Mouse (Mus musculus): ENCODE data around the gene Pmis2. TPM values are rescaled to one million over a fixed set of nuclear protein-coding genes. Genes with fewer than 3 reads are reported as not detected.

Gene Pmis2
- polyA plus RNA-seq, 1 experiment = not detected

GRCm38 (mm10) chr7:30626647-30627046 lies 44.8 kb downstream of the Pmis2 start:
- Histone ChIP-seq H3K4me1 (ENCODE audit: control insufficient read depth, insufficient read depth, low read length) (peaks cover 3% of the 10 kb centered on the region; the same call in 1 of the 2 replicates), H3K4me3 (replicated peaks; ENCODE audit: insufficient read depth, low read depth, low read length) (no peak overlapping the region), H3K27ac (ENCODE audit: insufficient read depth, low read length) (no peak overlapping the region), H3K27me3 (ENCODE audit: control insufficient read depth, insufficient read depth, low read length) (no peaks in the 10 kb centered on the region)
- no peak for DNase-seq
- no peak for TF ChIP-seq POLR2A (IDR thresholded peaks at IDR 0.05; ENCODE audit: borderline replicate concordance, insufficient read depth, low read length)
- no peak for TF ChIP-seq CTCF (IDR thresholded peaks at IDR 0.05; ENCODE audit: borderline replicate concordance, insufficient read depth, low read depth, low read length)
- 89% methylated on average over 5 of the region's 5 CpGs for WGBS

DNA sequence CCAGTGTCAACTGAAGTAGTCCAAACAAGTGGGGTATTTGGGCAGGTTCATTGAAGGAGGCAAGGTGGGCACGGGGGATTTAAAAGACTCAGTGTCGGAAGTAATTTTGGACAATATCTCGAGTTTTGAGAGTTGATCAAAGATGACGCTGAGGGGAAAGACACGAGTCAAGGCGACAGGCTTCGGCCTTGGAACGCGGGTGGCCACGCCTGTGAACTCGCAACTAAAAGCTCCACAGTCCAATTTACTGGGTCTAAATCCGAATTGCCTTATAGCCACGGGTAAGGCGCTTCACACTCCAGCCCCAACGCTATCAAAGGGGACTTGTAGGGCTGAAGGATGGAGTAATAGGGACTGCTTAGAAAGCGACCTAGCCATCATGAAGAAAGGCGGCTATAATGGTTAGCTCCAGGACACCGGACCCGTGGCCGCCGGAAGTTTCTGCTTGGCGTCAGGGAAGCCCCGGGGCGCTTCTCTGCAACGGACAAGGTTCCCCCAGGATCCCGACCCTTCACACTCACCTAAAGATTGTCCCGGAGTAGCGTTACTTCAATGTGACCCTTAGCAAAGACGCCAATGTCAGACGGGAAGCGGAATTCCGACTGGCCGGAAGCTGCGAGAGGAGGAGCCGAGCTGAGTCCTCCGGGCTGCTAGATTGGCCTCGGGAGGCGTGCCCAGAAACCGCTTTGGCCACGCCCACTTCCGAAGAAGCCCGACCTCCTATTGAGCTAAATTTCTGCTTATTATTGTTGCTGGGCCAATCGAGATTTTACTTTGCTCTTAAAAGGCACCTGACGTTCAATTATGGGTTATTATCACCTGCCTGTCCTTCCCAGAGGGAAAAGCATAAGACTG lies 45.6 kb downstream of the Pmis2 start, which contains the start of gene Cox6b1:
Gene Cox6b1, minus strand, starts transcription at position 622 of the 855 bp plus-strand sequence.
- no peaks in the 10 kb centered on the region for H3K27me3 ChIP-seq (ENCODE audit: control insufficient read depth, insufficient read depth, low read length)
- TF ChIP-seq POLR2A (IDR thresholded peaks at IDR 0.05; ENCODE audit: borderline replicate concordance, insufficient read depth, low read length) (peak; percentile 68; the same call in 1 of the 2 replicates), CTCF (IDR thresholded peaks at IDR 0.05; ENCODE audit: borderline replicate concordance, insufficient read depth, low read depth, low read length) (no peak)
- peak; percentile 85 to 88 for DNase-seq
- WGBS = 1% methylated on average over 44 of the region's 44 CpGs
- peaks cover 3% of the 10 kb centered on the region; the same call in 1 of the 2 replicates for H3K4me1 ChIP-seq (ENCODE audit: control insufficient read depth, insufficient read depth, low read length)
- H3K4me3 ChIP-seq (replicated peaks; ENCODE audit: insufficient read depth, low read depth, low read length) = peak within 1 kb of the TSS; percentile 98
- peak within 1 kb of the TSS; percentile 65 for H3K27ac ChIP-seq (ENCODE audit: insufficient read depth, low read length)

Other genes with a start within 250 kb of the Pmis2 start
- 5.1 and 5.4 TPM in 2 replicates for gene Nfkbid, start 249.9 kb downstream of the Pmis2 start, polyA plus RNA-seq (2012; rRNA removed)
- gene Aplp1, start 226.1 kb downstream of the Pmis2 start, polyA plus RNA-seq (2012; rRNA removed) = 782 and 892 TPM in 2 replicates
- 2.7 TPM in 2 replicates for gene Kirrel2, start 213.9 kb downstream of the Pmis2 start, polyA plus RNA-seq (2012; rRNA removed)
- gene Nphs1, start 213.3 kb downstream of the Pmis2 start, polyA plus RNA-seq (2012; rRNA removed) = 0.43 and 0.56 TPM in 2 replicates
- not detected in 2 replicates for gene Prodh2, start 178.0 kb downstream of the Pmis2 start, polyA plus RNA-seq (2012; rRNA removed)
- 38.5 and 39.8 TPM in 2 replicates for gene Arhgap33, start 136.5 kb downstream of the Pmis2 start, polyA plus RNA-seq (2012; rRNA removed)
- 23.8 and 24.3 TPM in 2 replicates for gene Hspb6, start 119.4 kb downstream of the Pmis2 start, polyA plus RNA-seq (2012; rRNA removed)
- 5.6 and 7.4 TPM in 2 replicates for gene Proser3, start 119.3 kb downstream of the Pmis2 start, polyA plus RNA-seq (2012; rRNA removed)
- gene Lin37, start 111.8 kb downstream of the Pmis2 start, polyA plus RNA-seq (2012; rRNA removed) = 60.2 and 62.5 TPM in 2 replicates
- 109 and 117 TPM in 2 replicates for gene U2af1l4, start 108.3 kb downstream of the Pmis2 start, polyA plus RNA-seq (2012; rRNA removed)
- gene Gm49396, start 108.3 kb downstream of the Pmis2 start, polyA plus RNA-seq (2012; rRNA removed) = 11.9 and 12.3 TPM in 2 replicates
- 147 and 155 TPM in 2 replicates for gene Psenen, start 108.0 kb downstream of the Pmis2 start, polyA plus RNA-seq (2012; rRNA removed)
- 8.3 and 10.1 TPM in 2 replicates for gene Igflr1, start 106.2 kb downstream of the Pmis2 start, polyA plus RNA-seq (2012; rRNA removed)
- gene Kmt2b, start 82.9 kb downstream of the Pmis2 start, polyA plus RNA-seq (2012; rRNA removed) = 57.7 and 60.0 TPM in 2 replicates
- gene Zbtb32, start 72.7 kb downstream of the Pmis2 start, polyA plus RNA-seq (2012; rRNA removed) = not detected in 2 replicates
- gene Upk1a, start 58.8 kb downstream of the Pmis2 start, polyA plus RNA-seq (2012; rRNA removed) = 2.0 and 2.2 TPM in 2 replicates
- 1,224 and 1,255 TPM in 2 replicates for gene Cox6b1, start 45.5 kb downstream of the Pmis2 start, polyA plus RNA-seq (2012; rRNA removed)
- gene Etv2, start 35.8 kb downstream of the Pmis2 start, polyA plus RNA-seq (2012; rRNA removed) = not detected in 2 replicates
- 66.6 and 69.5 TPM in 2 replicates for gene Rbm42, start 21.3 kb downstream of the Pmis2 start, polyA plus RNA-seq (2012; rRNA removed)
- gene Haus5, start 6.6 kb downstream of the Pmis2 start, polyA plus RNA-seq (2012; rRNA removed) = 16.4 and 17.1 TPM in 2 replicates
- not detected in 2 replicates for gene 2200002J24Rik, start 27.3 kb upstream of the Pmis2 start, polyA plus RNA-seq (2012; rRNA removed)
- 0.33 and 0.39 TPM in 2 replicates for gene Atp4a, start 40.6 kb upstream of the Pmis2 start, polyA plus RNA-seq (2012; rRNA removed)
- 247 TPM in 2 replicates for gene Tmem147, start 57.9 kb upstream of the Pmis2 start, polyA plus RNA-seq (2012; rRNA removed)
- not detected in 2 replicates for gene Gapdhs, start 72.1 kb upstream of the Pmis2 start, polyA plus RNA-seq (2012; rRNA removed)
- 6.3 and 6.9 TPM in 2 replicates for gene Sbsn, start 79.9 kb upstream of the Pmis2 start, polyA plus RNA-seq (2012; rRNA removed)
- 1.4 and 1.8 TPM in 2 replicates for gene Dmkn, start 92.2 kb upstream of the Pmis2 start, polyA plus RNA-seq (2012; rRNA removed)
- not detected in 2 replicates for gene Krtdap, start 116.3 kb upstream of the Pmis2 start, polyA plus RNA-seq (2012; rRNA removed)
- gene Ffar2, start 152.2 kb upstream of the Pmis2 start, polyA plus RNA-seq (2012; rRNA removed) = 0.03 TPM in 1 of 2 replicates, not detected in the other
- not detected in 2 replicates for gene Ffar3, start 184.6 kb upstream of the Pmis2 start, polyA plus RNA-seq (2012; rRNA removed)
- not detected in 2 replicates for gene Ffar1, start 190.0 kb upstream of the Pmis2 start, polyA plus RNA-seq (2012; rRNA removed)
- 0.11 and 0.19 TPM in 2 replicates for gene Cd22, start 208.7 kb upstream of the Pmis2 start, polyA plus RNA-seq (2012; rRNA removed)
- 683 and 783 TPM in 2 replicates for gene Mag, start 243.3 kb upstream of the Pmis2 start, polyA plus RNA-seq (2012; rRNA removed)